Mouse (Mus musculus) lung, embryonic 14.5 days (tissue): ENCODE data around the gene 1520401A03Rik. TPM values are rescaled to one million over a fixed set of nuclear protein-coding genes. Genes with fewer than 3 reads are reported as not detected.

ENCODE experiments used
- ATAC-seq: fragments of 200-750 bp; cut with Nextera tagmentation; 2 replicates; pipeline ENCODE4 v1.8.0; 2017; ENCODE audit warnings: mild to moderate bottlenecking, moderate TSS enrichment, moderate library complexity; ENCODE audit not compliant: insufficient read depth
- DNase-seq: peaks from one replicate; pipeline ENCODE4 v3.0.0-alpha.2; 2015
- H3K27ac ChIP-seq: fragments of 300-500 bp; sonication (generic); 2 replicates; pipeline ENCODE4 v1.5.1; 2014; ENCODE audit warnings: low read depth, mild to moderate bottlenecking, moderate library complexity
- H3K27me3 ChIP-seq: fragments of 300-500 bp; sonication (generic); 2 replicates; pipeline ENCODE4 v1.6.1; 2014; ENCODE audit warnings: low read length, control low read depth; ENCODE audit not compliant: insufficient read depth
- H3K36me3 ChIP-seq: fragments of 300-500 bp; sonication (generic); 2 replicates; pipeline ENCODE4 v1.6.1; 2014; ENCODE audit warnings: control low read depth; ENCODE audit not compliant: insufficient read depth
- H3K4me1 ChIP-seq: fragments of 300-500 bp; sonication (generic); 2 replicates; pipeline ENCODE4 v1.6.1; 2014; ENCODE audit warnings: antibody characterized with exemption, control low read depth; ENCODE audit not compliant: insufficient read depth
- H3K4me2 ChIP-seq: fragments of 300-500 bp; sonication (generic); 2 replicates; pipeline ENCODE4 v1.6.1; 2014; ENCODE audit warnings: mild to moderate bottlenecking
- H3K4me3 ChIP-seq: fragments of 300-500 bp; sonication (generic); 2 replicates; pipeline ENCODE4 v1.5.1; 2014; ENCODE audit warnings: low read depth, low read length
- H3K9ac ChIP-seq: fragments of 300-500 bp; sonication (generic); 2 replicates; pipeline ENCODE4 v1.6.1; 2014
- H3K9me3 ChIP-seq: fragments of 300-500 bp; sonication (generic); 2 replicates; pipeline ENCODE4 v1.6.1; 2016; ENCODE audit warnings: low read depth, low read length, control low read depth
- CTCF ChIP-seq: IDR thresholded peaks from 2 replicates; pipeline ENCODE4 v1.5.1; 2016; ENCODE audit warnings: antibody characterized with exemption, low read depth
- WGBS: fragments of 180-500 bp; shearing (Covaris S2); extraction: QIAGEN DNeasy Blood & Tissue Kit; methylation state at CpG from one replicate; pipeline ENCODE4 v1.1.7; 2014; 5-methylcytosine and 5-hydroxymethylcytosine counted together
- polyA plus RNA-seq: library from polyadenylated mRNA; unstranded; fragments of >200 nt; fragmentation: Nextera tagmentation; extraction: Ambion mirVana; gene quantifications from 2 replicates; pipeline ENCODE4 v1.2.1, GENCODE M21; 2014

1520401A03Rik gene
- polyA plus RNA-seq, 1 experiment from 2014 or later = 0.17 TPM

- Histone ChIP-seq H3K36me3 (no peaks in the 10 kb centered on the region), H3K27ac (no peak overlapping the region), H3K9me3 (no peaks in the 10 kb centered on the region), H3K4me3 (peak overlapping the region; percentile 64), H3K27me3 (peaks cover 11% of the 10 kb centered on the region), H3K9ac (peak overlapping the region; percentile 54), H3K4me1 (no peaks in the 10 kb centered on the region; the same call in none of the 2 replicates), H3K4me2 (peak overlapping the region; percentile 100)
- DNase-seq (peak; percentile 93), ATAC-seq (peak; percentile 94)
- peak; percentile 81 for TF ChIP-seq CTCF
- WGBS = under 1% methylated on average over 27 of the region's 28 CpGs
These were observed 22.5 kb downstream of the 1520401A03Rik start for GRCm38 (mm10) chr17:23700079-23700478.

GRCm38 (mm10) chr17:23699131-23700077 lies 23.2 kb downstream of the 1520401A03Rik start:
- H3K36me3 ChIP-seq = no peaks in the 10 kb centered on the region
- TF ChIP-seq CTCF = no peak
- no peak overlapping the region for H3K27ac ChIP-seq
- no peaks in the 10 kb centered on the region for H3K9me3 ChIP-seq
- under 1% methylated on average over 101 of the region's 101 CpGs for WGBS
- H3K4me2 ChIP-seq = peak overlapping the region; percentile 100
- peak; percentile 19; the same call in 1 of the 2 replicates for ATAC-seq
- H3K4me1 ChIP-seq = peaks cover 7% of the 10 kb centered on the region
- H3K4me3 ChIP-seq = peak overlapping the region; percentile 64
- H3K27me3 ChIP-seq = peaks cover 11% of the 10 kb centered on the region
- DNase-seq = peak; percentile 63
- H3K9ac ChIP-seq = peak overlapping the region; percentile 54

- peaks cover 11% of the 10 kb centered on the region for H3K27me3 ChIP-seq
- no peaks in the 10 kb centered on the region for H3K36me3 ChIP-seq
- TF ChIP-seq CTCF = no peak
- WGBS = 11% methylated on average over 3 of the region's 3 CpGs
- peak; percentile 53 for DNase-seq
- peaks cover 8% of the 10 kb centered on the region for H3K4me1 ChIP-seq
- H3K9me3 ChIP-seq = no peaks in the 10 kb centered on the region
- no peak overlapping the region for H3K4me2 ChIP-seq
- no peak overlapping the region for H3K4me3 ChIP-seq
- peak overlapping the region; percentile 67 for H3K27ac ChIP-seq
- peak; percentile 65 for ATAC-seq
- no peak overlapping the region for H3K9ac ChIP-seq
These were observed 26.8 kb downstream of the 1520401A03Rik start for GRCm38 (mm10) chr17:23695801-23696200.

- H3K4me1 ChIP-seq = peaks cover 8% of the 10 kb centered on the region
- peak; percentile 38; the same call in 1 of the 2 replicates for ATAC-seq
- H3K9ac ChIP-seq = no peak overlapping the region
- 0 out of 2 replicates have a peak overlapping the region, but pooled peaks have one; percentile 4 for H3K4me2 ChIP-seq
- DNase-seq = peak; percentile 54
- peak overlapping the region; percentile 58 for H3K27ac ChIP-seq
- H3K27me3 ChIP-seq = peaks cover 6% of the 10 kb centered on the region; the same call in 1 of the 2 replicates
- no peak for TF ChIP-seq CTCF
- no peaks in the 10 kb centered on the region for H3K36me3 ChIP-seq
- no peaks in the 10 kb centered on the region for H3K9me3 ChIP-seq
- no peak overlapping the region for H3K4me3 ChIP-seq
- WGBS = 42% methylated on average over 1 of the region's 1 CpGs
These were observed 28.1 kb downstream of the 1520401A03Rik start for GRCm38 (mm10) chr17:23694491-23694890.

- peak within 1 kb of the TSS; percentile 59 for H3K4me2 ChIP-seq
- H3K4me3 ChIP-seq = peak within 1 kb of the TSS; percentile 8; the same call in 1 of the 2 replicates
- peak within 1 kb of the TSS; percentile 78 for H3K27ac ChIP-seq
- peaks cover 50% of the 10 kb centered on the region for H3K27me3 ChIP-seq
- no peak for TF ChIP-seq CTCF
- DNase-seq (peak; percentile 61), ATAC-seq (peak; percentile 87)
- 0 out of 2 replicates have a peak, but pooled peaks cover 3% of the 10 kb centered on the region for H3K36me3 ChIP-seq
- peaks cover 3% of the 10 kb centered on the region; the same call in 1 of the 2 replicates for H3K4me1 ChIP-seq
- WGBS = 20% methylated on average over 15 of the region's 15 CpGs
- H3K9ac ChIP-seq = peak within 1 kb of the TSS; percentile 20; the same call in 1 of the 2 replicates
- H3K9me3 ChIP-seq = no peaks in the 10 kb centered on the region
These were observed 38.5 kb downstream of the 1520401A03Rik start, which contains the start of gene Cldn9 for GRCm38 (mm10) chr17:23683856-23684672. Gene Cldn9, minus strand, starts transcription at chr17:23684026.

GRCm38 (mm10) chr17:23683226-23683625 lies 39.4 kb downstream of the 1520401A03Rik start:
- TF ChIP-seq CTCF = no peak
- peak; percentile 11 for ATAC-seq
- H3K4me2 ChIP-seq = peak overlapping the region; percentile 59
- H3K27me3 ChIP-seq = peaks cover 54% of the 10 kb centered on the region
- DNase-seq = no peak
- no peaks in the 10 kb centered on the region for H3K9me3 ChIP-seq
- peak overlapping the region; percentile 63 for H3K27ac ChIP-seq
- H3K9ac ChIP-seq = peak overlapping the region; percentile 20; the same call in 1 of the 2 replicates
- peak overlapping the region; percentile 8; the same call in 1 of the 2 replicates for H3K4me3 ChIP-seq
- 0 out of 2 replicates have a peak, but pooled peaks cover 3% of the 10 kb centered on the region for H3K36me3 ChIP-seq
- WGBS = 21% methylated on average over 15 of the region's 15 CpGs
- H3K4me1 ChIP-seq = peaks cover 3% of the 10 kb centered on the region; the same call in 1 of the 2 replicates
